Mouse (Mus musculus) heart, adult 2 months (tissue): ENCODE results near the gene Slc16a4.

Experiments
- CTCF ChIP-seq: fragments of 200-600 bp; IDR thresholded peaks from 2 replicates; pipeline ENCODE4 v1.8.1; 2022; ENCODE audit warnings: antibody characterized with exemption, mild to moderate bottlenecking, moderate library complexity
- EP300 ChIP-seq: fragments of 200-500 bp; IDR thresholded peaks from 2 replicates; pipeline ENCODE4 v1.6.1; 2011; ENCODE audit warnings: low read depth, low read length, control low read depth; ENCODE audit not compliant: insufficient read depth

DNA sequence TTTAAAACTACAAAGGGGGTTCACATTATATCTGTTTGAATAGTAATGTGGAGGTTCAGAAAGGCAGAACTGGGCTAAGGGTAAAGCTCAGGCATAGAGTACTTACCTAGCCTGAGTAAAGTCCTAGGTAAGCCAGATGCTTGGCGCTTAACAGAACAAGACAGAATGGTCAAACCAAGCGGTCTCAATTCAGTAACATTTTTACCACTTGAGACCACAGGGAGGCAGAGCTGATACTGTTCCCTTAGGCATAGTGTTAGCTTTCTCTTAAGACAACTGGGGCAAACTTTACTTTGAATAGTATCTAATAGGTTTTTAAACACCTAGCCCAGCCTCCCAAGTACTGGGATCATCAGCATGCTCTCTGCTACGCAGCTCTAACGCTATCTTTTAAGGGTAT is 15.0 kb upstream of the Slc16a4 start:
- TF ChIP-seq CTCF (peak; percentile 36), EP300 (no peak)
